ENCODE assay signal across 11 mouse cellular contexts in the genomic region with DNA sequence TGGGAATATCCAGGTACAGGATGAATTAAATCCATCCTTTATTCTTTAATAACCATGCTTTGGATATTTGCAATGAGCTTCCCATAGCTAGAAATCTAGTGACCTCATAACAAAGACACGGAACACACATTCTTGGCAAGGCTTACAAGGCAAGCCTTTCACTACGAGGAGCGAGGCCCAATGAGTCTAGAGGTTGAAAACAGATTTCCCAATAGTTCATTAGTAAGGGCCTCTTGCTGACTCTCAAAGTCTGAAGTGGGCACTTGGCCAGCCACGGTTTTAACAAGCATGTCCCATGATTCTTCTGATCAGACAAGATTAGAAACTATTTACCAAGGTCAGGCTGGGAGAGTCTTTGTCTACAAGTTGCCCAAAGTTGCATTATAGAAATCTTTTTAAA.
A peak's percentile ranks its signal among the peaks of the same experiment; 100 is the strongest.
DNase-seq lines count a peak whose midpoint lies in the region; ATAC-seq lines count a peak whose summit lies in the region.
"Had no signal": no experiment of that assay in that cellular context is flagged by ENCODE, and none has a peak within 500 bp of the region (broad histone marks: within the 10 kb centered on the region; RNA-seq: fewer than 3 reads in every experiment).

No protein-coding gene starts in this region.

- H3K27ac ChIP-seq in limb, embryonic 13.5 days: no peak overlapping the region
- no peak overlapping the region for H3K27ac ChIP-seq in limb, embryonic 10.5 days
- H3K27ac ChIP-seq in midbrain, embryonic 16.5 days (ENCODE audit: low read length): no peak overlapping the region

- H3K27me3 ChIP-seq in limb, embryonic 13.5 days: no peaks in the 10 kb centered on the region
- no peaks in the 10 kb centered on the region for H3K27me3 ChIP-seq in limb, embryonic 10.5 days (ENCODE audit: low read depth, poor library complexity, severe bottlenecking)
- H3K27me3 ChIP-seq in midbrain, embryonic 16.5 days (ENCODE audit: control insufficient read depth, insufficient read depth, low read depth, low read length): no peaks in the 10 kb centered on the region

- no peak overlapping the region for H3K4me3 ChIP-seq in limb, embryonic 13.5 days
- no peak overlapping the region for H3K4me3 ChIP-seq in limb, embryonic 10.5 days
- H3K4me3 ChIP-seq in midbrain, embryonic 16.5 days (ENCODE audit: low read depth, low read length): no peak overlapping the region
- H3K4me3 ChIP-seq: myocyte had no signal

- DNase-seq in limb, embryonic 10.5 days (ENCODE audit: low spot score): no peak
- peak; percentile 43 for DNase-seq in gastrocnemius, adult 18-20 months (ENCODE audit: low spot score)
- peak; percentile 12 to 47 for DNase-seq in kidney, adult 8-10 months
- DNase-seq in skeletal muscle tissue, adult 2 months (ENCODE audit: low read depth, low spot score): peak; percentile 74
- DNase-seq in embryo, embryonic 9.5 days (ENCODE audit: extremely low spot score): no peak
- DNase-seq: cerebellum, postnatal 36 days had no signal

- WGBS in limb, embryonic 13.5 days: 44% methylated on average over 4 of the region's 4 CpGs
- 95% methylated on average over 4 of the region's 4 CpGs for WGBS in limb, embryonic 10.5 days
- WGBS in midbrain, embryonic 16.5 days: 55% methylated on average over 4 of the region's 4 CpGs

- H3K4me1 ChIP-seq in limb, embryonic 13.5 days: peaks cover 23% of the 10 kb centered on the region
- H3K4me1 ChIP-seq in limb, embryonic 10.5 days: no peaks in the 10 kb centered on the region
- H3K4me1 ChIP-seq in midbrain, embryonic 16.5 days (ENCODE audit: control insufficient read depth, insufficient read depth, low read length): peaks cover 6% of the 10 kb centered on the region; the same call in 1 of the 2 replicates

- no peak overlapping the region for H3K4me2 ChIP-seq in limb, embryonic 13.5 days (replicated peaks)
- no peak overlapping the region for H3K4me2 ChIP-seq in midbrain, embryonic 16.5 days (ENCODE audit: low read length)

- no peaks in the 10 kb centered on the region for H3K36me3 ChIP-seq in limb, embryonic 13.5 days
- no peaks in the 10 kb centered on the region for H3K36me3 ChIP-seq in limb, embryonic 10.5 days
- H3K36me3 ChIP-seq in midbrain, embryonic 16.5 days (ENCODE audit: control insufficient read depth, insufficient read depth, low read length): no peaks in the 10 kb centered on the region
- H3K36me3 ChIP-seq: G1E had no signal

- ATAC-seq in limb, embryonic 13.5 days (ENCODE audit: low FRiP score, low read depth): peak; percentile 77
- ATAC-seq in megakaryocyte, adult 5-6 weeks (ENCODE audit: poor library complexity, severe bottlenecking): no peak
- ATAC-seq in midbrain, embryonic 16.5 days: no peak

- no peaks in the 10 kb centered on the region for H3K9me3 ChIP-seq in limb, embryonic 13.5 days
- H3K9me3 ChIP-seq in limb, embryonic 10.5 days (replicated peaks): no peaks in the 10 kb centered on the region
- H3K9me3 ChIP-seq in midbrain, embryonic 16.5 days (replicated peaks; ENCODE audit: control insufficient read depth, low read length, poor library complexity, severe bottlenecking): no peaks in the 10 kb centered on the region

- H3K9ac ChIP-seq in limb, embryonic 13.5 days: no peak overlapping the region
- H3K9ac ChIP-seq in midbrain, embryonic 16.5 days (ENCODE audit: low read depth, low read length): no peak overlapping the region

Comparison
In these comparisons a context has a peak if more than half of its experiments do, and no peak if none do; other contexts are left out.
1. DNase-seq: peak in gastrocnemius, adult 18-20 months (single experiment), kidney, adult 8-10 months (2 of 2) and skeletal muscle tissue, adult 2 months (single experiment); none in limb, embryonic 10.5 days (single experiment) and embryo, embryonic 9.5 days (single experiment).